Mouse (Mus musculus): ENCODE measurements around the gene Sesn3.

DNA sequence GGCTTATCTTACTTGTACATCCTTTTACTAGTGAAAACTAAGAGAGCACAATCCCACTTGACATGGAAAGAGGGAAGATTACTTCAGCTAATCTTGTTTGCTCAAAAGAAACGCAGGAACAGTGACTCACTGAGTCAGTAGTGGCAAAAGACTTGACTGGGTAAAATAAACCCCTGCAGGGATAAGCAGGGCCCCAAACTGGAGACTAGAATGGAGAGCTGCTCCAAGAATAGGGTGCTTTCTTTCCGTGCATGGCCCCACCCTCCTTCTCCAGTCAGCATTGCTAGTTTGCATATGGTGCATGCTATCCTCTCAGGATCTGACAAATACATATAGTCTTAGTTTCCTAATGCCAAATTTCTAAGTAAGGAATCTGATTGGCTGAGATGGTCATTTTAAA, 8.4 kb upstream of the Sesn3 start:
- no peak for TF ChIP-seq GATA1 (IDR thresholded peaks at IDR 0.05; ENCODE audit: borderline replicate concordance, low read length)
- no peak for TF ChIP-seq FLI1 (IDR thresholded peaks at IDR 0.05; ENCODE audit: low read length)
